Mouse (Mus musculus) limb, embryonic 10.5 days (tissue): ENCODE results near the gene Hist1h2af. TPM values are rescaled to one million over a fixed set of nuclear protein-coding genes. Genes with fewer than 3 reads are reported as not detected.
"Not testable (repeated sequence)": the region's sequence is repeated elsewhere in the genome, so short reads cannot be mapped to it uniquely, and the experiment has no call there.

Source experiments
- DNase-seq: peaks from one replicate; pipeline ENCODE4 v3.0.0-alpha.2; 2017; ENCODE audit warnings: low spot score
- H3K27ac ChIP-seq: fragments of 300-500 bp; sonication (generic); 2 replicates; pipeline ENCODE4 v1.5.1; 2016; ENCODE audit warnings: mild to moderate bottlenecking
- H3K27me3 ChIP-seq: fragments of 300-500 bp; sonication (generic); 2 replicates; pipeline ENCODE4 v1.6.1; 2016; ENCODE audit warnings: low read depth, mild to moderate bottlenecking; ENCODE audit not compliant: poor library complexity, severe bottlenecking
- H3K36me3 ChIP-seq: fragments of 300-500 bp; sonication (generic); 2 replicates; pipeline ENCODE4 v1.6.1; 2016; ENCODE audit warnings: mild to moderate bottlenecking, moderate library complexity
- H3K4me1 ChIP-seq: fragments of 300-500 bp; sonication (generic); 2 replicates; pipeline ENCODE4 v1.6.1; 2016
- H3K4me3 ChIP-seq: fragments of 300-500 bp; sonication (generic); 2 replicates; pipeline ENCODE4 v1.5.1; 2016; ENCODE audit warnings: mild to moderate bottlenecking, moderate library complexity
- H3K9me3 ChIP-seq: fragments of 300-500 bp; sonication (generic); replicated peaks from 2 replicates; pipeline ENCODE4 v1.6.1; 2016; ENCODE audit warnings: mild to moderate bottlenecking
- WGBS: fragments of 180-500 bp; shearing (Covaris S2); methylation state at CpG from one replicate; pipeline ENCODE4 v1.1.7; 2016; 5-methylcytosine and 5-hydroxymethylcytosine counted together
- polyA plus RNA-seq: library from polyadenylated mRNA; unstranded; fragments of >200 nt; fragmentation: Nextera tagmentation; extraction: Ambion mirVana; gene quantifications from 2 replicates; pipeline ENCODE4 v1.2.1, GENCODE M21; 2016

The Hist1h2af gene
- polyA plus RNA-seq, 1 experiment from 2014 or later = 11.7 TPM

DNA sequence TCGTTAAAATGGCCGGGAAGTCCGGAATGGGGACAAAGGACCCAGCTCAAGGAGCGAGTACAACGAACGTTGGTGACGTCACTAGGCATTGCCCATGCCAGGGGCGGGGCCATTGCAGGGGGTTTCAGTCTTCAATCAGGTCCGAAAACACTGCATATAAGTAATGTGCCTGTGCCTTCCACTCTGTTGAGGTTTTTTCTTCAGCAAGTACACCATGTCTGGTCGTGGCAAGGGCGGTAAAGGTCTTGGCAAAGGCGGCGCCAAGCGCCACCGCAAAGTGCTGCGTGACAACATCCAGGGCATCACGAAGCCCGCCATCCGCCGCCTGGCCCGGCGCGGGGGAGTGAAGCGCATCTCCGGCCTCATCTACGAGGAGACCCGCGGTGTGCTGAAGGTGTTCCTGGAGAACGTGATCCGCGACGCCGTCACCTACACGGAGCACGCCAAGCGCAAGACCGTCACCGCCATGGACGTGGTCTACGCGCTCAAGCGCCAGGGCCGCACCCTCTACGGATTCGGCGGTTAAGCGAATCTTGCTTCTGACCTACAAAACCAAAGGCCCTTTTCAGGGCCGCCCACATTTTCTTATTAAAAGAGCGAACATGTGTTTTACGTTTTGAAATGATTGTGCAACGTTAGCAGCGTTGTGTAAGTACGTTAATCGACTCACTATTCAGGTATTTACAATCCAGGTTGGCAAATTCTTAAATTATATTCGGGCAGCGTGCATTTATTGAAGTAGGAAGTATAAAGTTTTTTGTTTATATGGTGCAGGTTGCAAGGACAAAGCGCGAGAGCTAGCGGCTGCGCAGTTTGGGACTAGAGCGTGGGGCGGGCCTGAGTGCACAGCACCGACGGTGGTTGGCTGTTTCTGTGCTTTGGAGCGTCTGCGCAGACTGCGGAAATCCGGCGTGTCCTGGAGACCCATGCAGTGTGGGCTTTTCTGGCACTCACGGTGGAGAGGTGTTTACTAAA is 2.5 kb upstream of the Hist1h2af start, which contains the start of gene Hist1h4h:
Hist1h4h (plus strand) TSS at position 150 of the 975 bp plus-strand sequence.
- DNase-seq = peak; percentile 97
- H3K36me3 ChIP-seq = no peaks in the 10 kb centered on the region
- H3K27ac ChIP-seq = peak within 1 kb of the TSS; percentile 97
- H3K4me3 ChIP-seq = peak within 1 kb of the TSS; percentile 63
- H3K27me3 ChIP-seq = no peaks in the 10 kb centered on the region
- peaks cover 27% of the 10 kb centered on the region for H3K4me1 ChIP-seq
- H3K9me3 ChIP-seq = no peaks in the 10 kb centered on the region
- under 1% methylated on average over 66 of the region's 70 CpGs for WGBS

DNA sequence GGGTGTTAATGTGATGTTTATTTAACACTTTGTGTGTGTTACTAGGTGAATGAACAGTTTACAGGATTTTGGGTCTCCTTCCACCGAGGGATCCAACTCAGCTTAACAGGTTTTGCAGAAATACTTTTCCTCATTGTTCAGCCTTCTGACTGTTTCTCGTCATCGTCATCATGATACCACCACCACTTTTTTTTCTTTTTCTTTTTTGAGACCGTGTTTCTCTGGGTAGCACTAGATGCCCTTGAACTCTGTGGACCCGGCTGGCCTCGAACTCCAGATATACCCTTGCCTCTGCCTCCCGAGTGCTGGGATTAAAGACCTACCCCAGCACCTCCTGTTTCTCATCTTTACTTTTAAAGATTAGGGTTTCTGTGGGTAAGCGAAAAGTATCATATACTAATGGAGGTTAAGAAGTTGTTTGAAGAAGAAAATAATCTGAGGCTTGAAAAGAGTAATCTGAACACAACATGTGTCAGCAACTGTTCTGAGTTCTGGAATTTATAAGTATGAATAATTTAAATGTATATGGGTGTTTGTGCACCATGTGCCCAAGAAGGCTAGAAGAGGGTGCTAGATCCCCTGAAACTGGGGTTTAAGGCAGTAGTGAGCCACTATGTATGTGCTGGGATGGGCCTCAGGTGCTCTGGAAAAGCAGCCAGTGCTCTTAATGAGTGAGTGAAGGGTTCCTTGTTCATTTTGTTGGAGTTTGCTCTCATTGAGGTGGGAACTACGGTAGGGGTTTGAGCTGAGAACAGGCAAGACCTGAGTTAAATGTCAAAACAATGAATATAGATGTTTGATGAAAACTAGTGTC is 1.2 kb upstream of the Hist1h2af start:
- DNase-seq = peak; percentile 41
- WGBS = 27% methylated on average over 9 of the region's 9 CpGs
- H3K27me3 ChIP-seq = no peaks in the 10 kb centered on the region
- peak overlapping the region; percentile 63 for H3K4me3 ChIP-seq
- H3K27ac ChIP-seq = peak overlapping the region; percentile 97
- H3K4me1 ChIP-seq = peaks cover 34% of the 10 kb centered on the region
- no peaks in the 10 kb centered on the region for H3K36me3 ChIP-seq
- no peaks in the 10 kb centered on the region for H3K9me3 ChIP-seq

DNA sequence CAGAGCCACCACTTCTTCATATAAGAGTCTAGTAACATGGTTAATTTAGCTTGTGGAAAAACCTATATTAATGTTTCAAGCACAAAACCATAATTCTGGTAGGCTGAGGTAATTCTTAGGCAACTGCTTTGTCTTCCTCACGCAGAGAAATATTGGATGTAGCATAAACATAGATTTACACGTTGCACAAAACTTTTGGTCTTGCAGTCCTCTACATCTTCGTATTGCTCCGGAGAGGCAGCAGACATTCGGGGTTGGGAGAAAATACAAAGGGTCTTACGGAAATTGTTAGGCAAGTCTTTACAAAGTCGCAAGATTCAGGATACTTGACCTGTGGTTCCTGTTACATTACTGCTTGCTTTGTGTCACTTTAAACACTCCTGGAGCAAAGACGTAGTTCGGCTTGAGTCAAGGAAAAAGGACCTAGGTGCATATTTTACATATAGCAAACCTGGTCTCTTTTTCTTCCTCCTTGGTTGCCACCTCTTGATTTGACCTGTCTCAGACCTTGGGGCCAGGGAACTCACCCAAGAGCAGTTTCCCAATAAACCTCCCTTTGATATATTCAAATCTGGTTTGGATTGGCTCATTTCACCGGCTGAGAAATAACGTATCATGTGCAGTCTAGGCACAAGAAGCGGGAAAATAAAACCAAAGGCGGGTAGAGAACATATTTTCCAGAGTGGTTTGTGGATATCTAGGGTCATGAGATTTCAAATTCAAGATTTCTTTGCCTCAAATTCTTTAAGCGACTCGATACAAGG is 844 bp downstream of the Hist1h2af start:
- Histone ChIP-seq H3K9me3 (no peaks in the 10 kb centered on the region), H3K27me3 (no peaks in the 10 kb centered on the region), H3K27ac (peak overlapping the region; percentile 97), H3K36me3 (no peaks in the 10 kb centered on the region), H3K4me3 (peak overlapping the region; percentile 63), H3K4me1 (peaks cover 36% of the 10 kb centered on the region)
- WGBS = under 1% methylated on average over 15 of the region's 15 CpGs
- DNase-seq = peak; percentile 54

DNA sequence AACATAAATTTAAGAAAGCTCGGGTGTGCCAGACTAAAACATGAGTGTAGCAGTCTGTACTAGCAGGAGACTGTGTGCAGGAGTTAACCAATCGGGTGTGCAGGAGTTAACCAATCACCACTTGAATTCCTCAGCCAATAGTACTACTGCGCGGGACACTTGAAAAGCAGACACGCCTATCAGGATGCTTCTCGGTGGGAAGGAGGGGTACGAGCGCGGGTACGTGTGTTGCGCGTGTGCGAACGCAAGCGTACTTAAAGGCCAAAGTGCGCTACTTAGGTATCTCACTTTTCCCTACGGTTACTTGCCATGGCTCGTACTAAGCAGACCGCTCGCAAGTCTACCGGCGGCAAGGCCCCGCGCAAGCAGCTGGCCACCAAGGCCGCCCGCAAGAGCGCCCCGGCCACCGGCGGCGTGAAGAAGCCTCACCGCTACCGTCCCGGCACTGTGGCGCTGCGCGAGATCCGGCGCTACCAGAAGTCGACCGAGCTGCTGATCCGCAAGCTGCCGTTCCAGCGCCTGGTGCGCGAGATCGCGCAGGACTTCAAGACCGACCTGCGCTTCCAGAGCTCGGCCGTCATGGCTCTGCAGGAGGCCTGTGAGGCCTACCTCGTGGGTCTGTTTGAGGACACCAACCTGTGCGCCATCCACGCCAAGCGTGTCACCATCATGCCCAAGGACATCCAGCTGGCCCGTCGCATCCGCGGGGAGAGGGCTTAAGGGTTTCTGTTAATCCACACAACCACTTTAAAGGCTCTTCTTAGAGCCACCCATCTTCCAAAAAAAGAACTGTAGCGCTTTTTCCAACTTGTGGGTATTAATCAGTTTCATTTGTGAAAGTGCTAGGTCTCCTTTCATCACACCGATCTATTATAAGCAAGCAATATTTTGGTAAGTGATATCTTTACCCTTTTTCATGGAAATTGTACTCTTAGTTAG is 1.7 kb downstream of the Hist1h2af start, which contains the start of gene Hist1h3g:
Hist1h3g (plus strand) TSS at position 286 of the 939 bp plus-strand sequence.
- Histone ChIP-seq H3K27ac (peak within 1 kb of the TSS; percentile 97), H3K4me3 (peak within 1 kb of the TSS; percentile 63), H3K4me1 (peaks cover 34% of the 10 kb centered on the region)
- not testable (repeated sequence) for H3K36me3 ChIP-seq, H3K27me3 ChIP-seq, H3K9me3 ChIP-seq
- peak; percentile 89 for DNase-seq
- WGBS = under 1% methylated on average over 53 of the region's 62 CpGs

DNA sequence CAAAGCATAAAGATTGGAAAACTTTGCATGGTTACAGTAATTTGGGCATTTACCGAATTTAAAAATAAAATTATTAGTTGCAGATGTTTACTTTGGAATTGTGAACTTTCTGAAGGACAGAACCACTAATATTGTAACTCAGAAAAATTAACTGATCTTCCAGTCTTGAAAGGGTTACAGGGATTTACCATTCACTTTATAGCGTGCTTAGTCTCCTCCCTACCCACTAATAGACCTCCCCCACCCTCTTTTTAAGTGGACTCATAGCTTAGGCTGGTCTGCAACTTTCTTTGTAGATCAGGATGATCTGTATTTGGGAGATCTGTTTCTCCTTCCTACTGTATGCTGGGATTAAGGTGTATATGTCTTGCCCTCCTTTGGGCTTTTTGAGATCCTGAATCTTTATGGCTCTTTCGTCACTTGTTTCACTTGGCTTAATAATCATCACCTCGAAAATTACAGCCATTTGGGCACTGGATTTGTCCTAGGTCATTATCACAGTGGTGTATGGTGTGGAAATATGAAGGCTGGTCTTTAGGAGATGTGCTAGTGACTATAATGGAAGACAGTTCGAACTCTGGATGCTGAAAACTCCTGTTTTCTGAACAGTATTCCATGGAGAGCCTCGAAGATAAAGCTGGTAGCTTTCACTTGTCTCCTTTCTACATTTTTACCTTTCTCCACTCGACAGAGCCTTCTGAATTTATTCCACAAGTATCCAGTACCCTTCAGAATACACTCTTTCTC is 2.5 kb downstream of the Hist1h2af start:
- Histone ChIP-seq H3K4me1 (peaks cover 34% of the 10 kb centered on the region), H3K9me3 (no peaks in the 10 kb centered on the region), H3K4me3 (peak overlapping the region; percentile 63), H3K36me3 (no peaks in the 10 kb centered on the region), H3K27ac (peak overlapping the region; percentile 97), H3K27me3 (no peaks in the 10 kb centered on the region)
- WGBS = 22% methylated on average over 7 of the region's 7 CpGs
- no peak for DNase-seq

DNA sequence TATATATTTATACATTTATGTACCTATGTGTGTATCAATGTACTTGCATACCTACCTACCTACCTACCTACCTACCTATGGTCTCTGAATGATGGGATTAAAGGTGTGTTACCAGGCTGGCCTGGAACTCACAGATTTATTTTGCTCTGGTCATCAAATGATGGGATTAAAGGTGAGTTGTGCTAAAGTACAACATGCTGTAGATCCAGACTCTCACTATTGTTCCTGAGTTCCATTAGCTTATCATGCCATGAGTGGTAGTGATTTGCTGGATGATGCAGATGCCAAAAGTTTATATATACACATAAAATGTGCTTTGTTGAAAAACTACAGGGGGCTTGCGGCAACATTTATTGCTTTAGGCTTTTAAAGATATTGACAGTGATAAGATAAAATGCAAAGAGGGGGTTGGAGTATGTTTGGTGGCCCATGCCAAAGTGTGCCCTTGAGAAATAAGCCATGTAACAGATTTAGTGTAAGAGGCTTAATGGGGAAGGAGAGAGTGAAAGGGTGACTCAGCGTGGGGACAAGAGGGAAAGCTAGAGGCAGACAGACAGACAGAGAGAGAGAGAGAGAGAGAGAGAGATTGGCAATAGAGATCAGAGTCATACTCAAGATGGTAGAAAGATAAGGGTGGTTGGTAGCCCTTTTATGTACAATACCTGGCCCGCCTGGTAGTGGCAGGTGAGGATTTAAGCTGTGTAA is 3.5 kb downstream of the Hist1h2af start:
- Histone ChIP-seq H3K4me3 (peak overlapping the region; percentile 63), H3K36me3 (no peaks in the 10 kb centered on the region), H3K4me1 (peaks cover 36% of the 10 kb centered on the region), H3K27ac (peak overlapping the region; percentile 97), H3K27me3 (no peaks in the 10 kb centered on the region), H3K9me3 (no peaks in the 10 kb centered on the region)
- no peak for DNase-seq
- 83% methylated on average over 3 of the region's 3 CpGs for WGBS

DNA sequence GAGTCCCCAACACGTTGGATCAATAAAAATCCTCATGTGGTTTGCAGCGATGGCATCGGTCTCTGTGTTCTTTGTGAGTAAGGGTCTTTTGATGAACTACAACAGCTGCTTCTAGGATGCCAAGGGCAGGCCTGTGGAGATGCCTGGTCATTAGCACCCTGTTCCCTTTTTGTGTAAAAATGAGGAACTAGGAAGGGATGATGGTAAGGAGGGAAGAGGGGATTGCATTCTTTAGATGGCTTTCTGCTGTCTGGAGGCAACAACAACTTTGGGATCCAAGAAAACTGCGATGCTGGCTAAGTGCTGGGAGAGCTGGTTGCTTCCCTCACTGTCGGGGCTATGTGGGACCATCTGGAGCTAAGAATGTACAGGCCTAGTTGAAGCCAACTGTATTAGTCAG is 4.5 kb downstream of the Hist1h2af start:
- Histone ChIP-seq H3K4me3 (no peak overlapping the region), H3K4me1 (peaks cover 30% of the 10 kb centered on the region), H3K27ac (peak overlapping the region; percentile 69), H3K9me3 (no peaks in the 10 kb centered on the region), H3K36me3 (no peaks in the 10 kb centered on the region), H3K27me3 (no peaks in the 10 kb centered on the region)
- WGBS = 68% methylated on average over 5 of the region's 5 CpGs
- DNase-seq = no peak

DNA sequence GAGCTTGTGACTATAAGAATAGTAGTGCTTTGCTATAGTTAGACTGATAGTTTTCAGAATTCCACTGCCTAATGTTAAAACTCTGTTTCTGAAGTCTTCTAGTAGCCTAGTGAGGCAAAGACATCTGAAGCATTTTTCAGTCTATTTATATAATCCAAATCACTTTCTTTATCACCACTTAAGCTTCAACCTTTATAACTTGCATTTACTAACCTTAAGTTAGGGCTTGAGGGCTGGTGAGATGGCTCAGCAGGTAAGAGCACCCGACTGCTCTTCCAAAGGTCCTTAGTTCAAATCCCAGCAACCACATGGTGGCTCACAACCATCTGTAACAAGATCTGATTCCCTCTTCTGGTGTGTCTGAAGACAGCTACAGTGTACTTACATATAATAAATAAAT is 6.1 kb downstream of the Hist1h2af start:
- WGBS = 69% methylated on average over 1 of the region's 1 CpGs
- H3K27me3 ChIP-seq, DNase-seq: not testable (repeated sequence)

DNA sequence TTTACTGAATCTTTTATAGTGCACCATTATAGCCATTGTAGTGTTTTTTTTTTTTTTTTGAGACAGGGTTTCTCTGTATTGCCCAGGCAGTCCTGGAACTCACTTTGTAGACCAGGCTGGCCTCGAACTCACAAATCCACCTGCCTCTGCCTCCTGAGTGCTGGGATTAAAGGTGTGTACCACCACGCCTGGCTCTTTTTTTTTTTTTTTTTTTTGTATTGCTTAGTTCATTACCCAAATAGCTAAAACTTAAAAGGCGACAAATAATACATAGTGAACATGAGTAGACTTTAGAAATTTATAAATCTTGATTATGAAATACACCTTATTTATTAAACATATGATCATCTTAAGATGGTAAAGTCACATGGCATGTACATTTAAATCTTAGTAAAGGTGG is 7.8 kb downstream of the Hist1h2af start:
- DNase-seq = no peak
- H3K4me3 ChIP-seq = no peak overlapping the region
- H3K27me3 ChIP-seq = no peaks in the 10 kb centered on the region
- 93% methylated on average over 3 of the region's 3 CpGs for WGBS
- H3K4me1 ChIP-seq = peaks cover 25% of the 10 kb centered on the region
- H3K27ac ChIP-seq = no peak overlapping the region
- H3K9me3 ChIP-seq = no peaks in the 10 kb centered on the region
- no peaks in the 10 kb centered on the region for H3K36me3 ChIP-seq

More for the DNA sequence above, 6.1 kb downstream of the Hist1h2af start:
- not testable (repeated sequence) for H3K4me3 ChIP-seq, H3K36me3 ChIP-seq, H3K27ac ChIP-seq, H3K9me3 ChIP-seq
- peaks cover 30% of the 10 kb centered on the region for H3K4me1 ChIP-seq

DNA sequence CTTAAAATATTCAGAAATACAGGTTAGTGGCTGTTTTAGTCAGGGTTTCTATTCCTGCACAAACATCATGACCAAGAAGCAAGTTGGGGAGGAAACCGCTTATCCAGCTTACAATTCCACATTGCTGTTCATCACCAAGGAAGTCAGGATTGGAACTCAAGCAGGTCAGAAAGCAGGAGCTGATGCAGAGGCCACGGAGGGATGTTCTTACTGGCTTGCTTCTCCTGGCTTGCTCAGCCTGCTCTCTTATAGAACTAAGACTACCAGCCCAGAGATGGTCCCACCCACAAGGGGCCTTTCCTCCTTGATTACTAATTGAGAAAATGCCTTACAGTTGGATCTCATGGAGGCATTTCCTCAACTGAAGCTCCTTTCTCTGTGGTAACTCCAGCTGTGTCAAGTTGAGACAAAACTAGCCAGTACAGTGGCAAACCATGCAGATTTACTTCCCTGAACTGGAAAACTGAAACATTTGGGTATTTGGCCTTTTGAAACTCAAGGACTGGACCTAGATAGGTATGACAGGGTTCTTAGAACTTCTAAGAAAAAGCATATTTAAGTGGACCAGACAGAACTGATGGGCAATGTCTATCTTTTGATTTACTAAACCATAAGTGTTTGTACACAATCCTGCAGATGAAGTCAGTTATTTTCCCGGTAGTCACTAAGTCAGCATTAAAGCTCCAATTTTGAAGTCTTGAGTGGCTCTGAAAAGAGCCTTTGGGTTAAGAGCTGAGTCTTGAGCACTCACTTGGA is 8.7 kb downstream of the Hist1h2af start:
- Histone ChIP-seq H3K4me1 (peaks cover 16% of the 10 kb centered on the region), H3K27ac (peak overlapping the region; percentile 96), H3K4me3 (peak overlapping the region; percentile 57)
- H3K36me3 ChIP-seq, DNase-seq, H3K27me3 ChIP-seq, H3K9me3 ChIP-seq: not testable (repeated sequence)
- 11% methylated on average over 3 of the region's 3 CpGs for WGBS
